Mouse (Mus musculus): ENCODE data around the gene Cox8a. TPM values are rescaled to one million over a fixed set of nuclear protein-coding genes. Genes with fewer than 3 reads are reported as not detected.

The Cox8a gene
- polyA plus RNA-seq, 1 experiment from 2014 or later: 789 TPM

Other genes starting within 250 kb of the Cox8a start
- gene Ppp1r14b, start 242.6 kb downstream of the Cox8a start, polyA plus RNA-seq (2016; fragmentation: Nextera tagmentation; extraction: Ambion mirVana): 237 and 333 TPM in 2 replicates
- 22.4 and 24.3 TPM in 2 replicates for gene Plcb3, start 241.1 kb downstream of the Cox8a start, polyA plus RNA-seq (2016; fragmentation: Nextera tagmentation; extraction: Ambion mirVana)
- gene Fkbp2, start 237.1 kb downstream of the Cox8a start, polyA plus RNA-seq (2016; fragmentation: Nextera tagmentation; extraction: Ambion mirVana): 76.9 and 79.8 TPM in 2 replicates
- 40.0 and 42.1 TPM in 2 replicates for gene Vegfb, start 230.0 kb downstream of the Cox8a start, polyA plus RNA-seq (2016; fragmentation: Nextera tagmentation; extraction: Ambion mirVana)
- 15.0 and 18.8 TPM in 2 replicates for gene Dnajc4, start 225.0 kb downstream of the Cox8a start, polyA plus RNA-seq (2016; fragmentation: Nextera tagmentation; extraction: Ambion mirVana)
- 13.6 and 16.2 TPM in 2 replicates for gene Nudt22, start 221.5 kb downstream of the Cox8a start, polyA plus RNA-seq (2016; fragmentation: Nextera tagmentation; extraction: Ambion mirVana)
- gene Trpt1, start 221.5 kb downstream of the Cox8a start, polyA plus RNA-seq (2016; fragmentation: Nextera tagmentation; extraction: Ambion mirVana): 11.9 and 13.8 TPM in 2 replicates
- gene Fermt3, start 198.1 kb downstream of the Cox8a start, polyA plus RNA-seq (2016; fragmentation: Nextera tagmentation; extraction: Ambion mirVana): 4.7 and 5.1 TPM in 2 replicates
- gene Stip1, start 177.6 kb downstream of the Cox8a start, polyA plus RNA-seq (2016; fragmentation: Nextera tagmentation; extraction: Ambion mirVana): 324 and 357 TPM in 2 replicates
- 4.4 and 5.3 TPM in 2 replicates for gene Macrod1, start 160.8 kb downstream of the Cox8a start, polyA plus RNA-seq (2016; fragmentation: Nextera tagmentation; extraction: Ambion mirVana)
- 7.3 and 8.0 TPM in 2 replicates for gene Flrt1, start 111.9 kb downstream of the Cox8a start, polyA plus RNA-seq (2016; fragmentation: Nextera tagmentation; extraction: Ambion mirVana)
- gene Otub1, start 11.3 kb downstream of the Cox8a start, polyA plus RNA-seq (2016; fragmentation: Nextera tagmentation; extraction: Ambion mirVana): 220 and 238 TPM in 2 replicates
- gene Naa40, start 23.6 kb upstream of the Cox8a start, polyA plus RNA-seq (2016; fragmentation: Nextera tagmentation; extraction: Ambion mirVana): 90.0 and 92.2 TPM in 2 replicates
- gene Rcor2, start 49.7 kb upstream of the Cox8a start, polyA plus RNA-seq (2016; fragmentation: Nextera tagmentation; extraction: Ambion mirVana): 88.6 and 89.4 TPM in 2 replicates
- 47.6 and 53.5 TPM in 2 replicates for gene Mark2, start 124.2 kb upstream of the Cox8a start, polyA plus RNA-seq (2016; fragmentation: Nextera tagmentation; extraction: Ambion mirVana)
- gene Spindoc, start 165.4 kb upstream of the Cox8a start, polyA plus RNA-seq (2016; fragmentation: Nextera tagmentation; extraction: Ambion mirVana): 41.9 and 42.4 TPM in 2 replicates
- 16.3 and 18.6 TPM in 2 replicates for gene 2700081O15Rik, start 200.0 kb upstream of the Cox8a start, polyA plus RNA-seq (2016; fragmentation: Nextera tagmentation; extraction: Ambion mirVana)

All from forebrain, embryonic 12.5 days (tissue).